Mouse (Mus musculus) CD4-positive, CD25-positive, alpha-beta regulatory T cell, adult 4 months (primary cell): ENCODE results near the gene B4galt2. TPM values are rescaled to one million over a fixed set of nuclear protein-coding genes. Genes with fewer than 3 reads are reported as not detected.

Source experiments
- ATAC-seq: one replicate; pipeline ENCODE4 v1.8.0; 2017
- polyA plus RNA-seq, 2 experiments: library from polyadenylated mRNA; unstranded; fragments of 100-300 nt; shearing (Covaris generic); gene quantifications; one replicate each; pipeline ENCODE4 v1.2.1; 2017

Gene B4galt2
- polyA plus RNA-seq, 2 experiments from 2014 or later: not detected

- ATAC-seq: no peak
Measured at GRCm38 (mm10) chr4:117906196-117906595, 22.9 kb upstream of the B4galt2 start.

GRCm38 (mm10) chr4:117904761-117905160 is 21.5 kb upstream of the B4galt2 start:
- no peak for ATAC-seq

GRCm38 (mm10) chr4:117904094-117904493 is 20.8 kb upstream of the B4galt2 start:
- ATAC-seq: no peak

- ATAC-seq: no peak
Measured at GRCm38 (mm10) chr4:117898111-117898510, 14.8 kb upstream of the B4galt2 start.

- ATAC-seq: no peak
Measured at GRCm38 (mm10) chr4:117896031-117896430, 12.7 kb upstream of the B4galt2 start.

- no peak for ATAC-seq
Measured at GRCm38 (mm10) chr4:117895339-117895738, 12.1 kb upstream of the B4galt2 start.

- ATAC-seq: no peak
Measured at GRCm38 (mm10) chr4:117894601-117895000, 11.3 kb upstream of the B4galt2 start.

GRCm38 (mm10) chr4:117893376-117893775 is 10.1 kb upstream of the B4galt2 start:
- ATAC-seq: no peak

GRCm38 (mm10) chr4:117891738-117892161 is 8.5 kb upstream of the B4galt2 start, which contains the start of gene Dph2:
Gene Dph2, minus strand, starts transcription at chr4:117892032.
- peak; percentile 90 for ATAC-seq

GRCm38 (mm10) chr4:117890750-117891149 is 7.5 kb upstream of the B4galt2 start:
- no peak for ATAC-seq

- no peak for ATAC-seq
Measured at GRCm38 (mm10) chr4:117890031-117890430, 6.7 kb upstream of the B4galt2 start.

- ATAC-seq: no peak
Measured at GRCm38 (mm10) chr4:117889471-117889870, 6.2 kb upstream of the B4galt2 start.

GRCm38 (mm10) chr4:117887920-117888319 is 4.6 kb upstream of the B4galt2 start:
- ATAC-seq: no peak

- ATAC-seq: peak; percentile 90
Measured at GRCm38 (mm10) chr4:117887133-117887532, 3.8 kb upstream of the B4galt2 start, which contains the start of gene Atp6v0b. Gene Atp6v0b, minus strand, starts transcription at chr4:117887333.

GRCm38 (mm10) chr4:117886644-117887043 is 3.4 kb upstream of the B4galt2 start:
- ATAC-seq: no peak

GRCm38 (mm10) chr4:117885994-117886393 is 2.7 kb upstream of the B4galt2 start:
- ATAC-seq: no peak

GRCm38 (mm10) chr4:117885093-117885492 is 1.8 kb upstream of the B4galt2 start:
- no peak for ATAC-seq

- ATAC-seq: no peak
Measured at GRCm38 (mm10) chr4:117884146-117884545, 859 bp upstream of the B4galt2 start.

- ATAC-seq: no peak
Measured at GRCm38 (mm10) chr4:117878703-117879102, 4.6 kb downstream of the B4galt2 start.

GRCm38 (mm10) chr4:117878301-117878700 is 5.0 kb downstream of the B4galt2 start:
- no peak for ATAC-seq

GRCm38 (mm10) chr4:117873615-117874014 is 9.7 kb downstream of the B4galt2 start:
- no peak for ATAC-seq

GRCm38 (mm10) chr4:117872471-117872886 is 10.8 kb downstream of the B4galt2 start, which contains the start of gene Ccdc24:
Gene Ccdc24, minus strand, starts transcription at chr4:117872557.
- ATAC-seq: no peak

GRCm38 (mm10) chr4:117871787-117872186 is 11.5 kb downstream of the B4galt2 start:
- no peak for ATAC-seq

GRCm38 (mm10) chr4:117870437-117870836 is 12.8 kb downstream of the B4galt2 start:
- ATAC-seq: no peak

- no peak for ATAC-seq
Measured at GRCm38 (mm10) chr4:117869317-117869716, 14.0 kb downstream of the B4galt2 start.
